Mouse (Mus musculus): ENCODE data around the gene Rita1. TPM values are rescaled to one million over a fixed set of nuclear protein-coding genes. Genes with fewer than 3 reads are reported as not detected.
A peak's percentile ranks its signal among the peaks of the same experiment; 100 is the strongest.

Gene Rita1
- 1 to 10 TPM; 4.3 to 5.3 TPM for total RNA-seq (2021)
- long read RNA-seq, experiment 1, transcript Rita1-201 (3 exons, 1,573 nt) = major isoform, 6 of 9 reads
- long read RNA-seq, experiment 1, partial matches to known transcripts = 1 of 9 reads
- long read RNA-seq, experiment 1, other reads (novel, unspliced or antisense) = 1 of 9 reads
- long read RNA-seq, experiment 2, partial matches to known transcripts = 0 of 5 reads
- long read RNA-seq, experiment 2, other reads (novel, unspliced or antisense) = 2 of 5 reads

DNA sequence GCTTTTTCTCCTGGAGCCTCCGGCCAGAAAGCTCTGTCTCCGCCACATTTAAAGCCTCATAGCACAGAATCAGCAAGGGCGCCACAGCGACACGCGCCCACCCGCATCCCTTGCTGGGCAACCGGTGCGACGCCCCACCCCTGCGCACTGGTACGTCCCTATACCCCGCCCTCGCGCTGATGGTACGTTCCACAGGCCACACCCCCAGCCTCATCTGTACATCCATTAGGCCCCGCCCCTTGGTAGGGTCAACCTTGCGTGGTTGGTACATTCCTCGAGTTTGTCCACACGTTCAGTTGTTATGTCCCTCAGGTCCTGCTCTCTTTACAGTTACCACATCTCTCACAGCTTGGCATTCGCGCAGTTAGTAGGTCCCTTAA lies at the start of gene Rita1, which contains the start of gene Ddx54:
TSS of gene Rita1 (minus strand) at position 148 of the 380 bp plus-strand sequence.
TSS of gene Ddx54 (plus strand) at position 298 of the 380 bp plus-strand sequence.
- intact Hi-C loops (cut with DNase I; ENCODE audit: low total_unique reads) = no loop called here
- peak; percentile 96 for DNase-seq

DNA sequence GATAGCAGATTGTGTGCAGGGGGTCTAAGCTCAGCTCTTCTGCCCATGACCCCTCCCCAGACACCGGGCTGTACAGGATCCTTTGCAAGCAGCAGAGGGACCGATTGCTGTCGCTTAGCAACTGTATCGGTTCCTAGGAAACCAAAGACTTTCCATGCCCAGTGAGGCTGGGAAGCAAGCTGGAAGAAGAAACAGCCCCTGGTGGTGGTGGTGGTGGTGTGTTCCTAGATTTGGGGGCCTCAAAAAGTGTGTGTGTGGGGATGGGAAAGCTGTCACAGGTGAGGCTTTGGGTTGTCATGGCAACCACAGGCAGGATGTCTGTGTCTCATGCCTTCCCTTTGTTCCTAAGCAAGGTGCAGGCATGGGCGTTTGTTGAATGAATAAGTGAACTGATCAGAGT lies 48.4 kb upstream of the Rita1 start:
- no peak for DNase-seq
- intact Hi-C loops (cut with DNase I; ENCODE audit: low total_unique reads) = no loop called here

DNA sequence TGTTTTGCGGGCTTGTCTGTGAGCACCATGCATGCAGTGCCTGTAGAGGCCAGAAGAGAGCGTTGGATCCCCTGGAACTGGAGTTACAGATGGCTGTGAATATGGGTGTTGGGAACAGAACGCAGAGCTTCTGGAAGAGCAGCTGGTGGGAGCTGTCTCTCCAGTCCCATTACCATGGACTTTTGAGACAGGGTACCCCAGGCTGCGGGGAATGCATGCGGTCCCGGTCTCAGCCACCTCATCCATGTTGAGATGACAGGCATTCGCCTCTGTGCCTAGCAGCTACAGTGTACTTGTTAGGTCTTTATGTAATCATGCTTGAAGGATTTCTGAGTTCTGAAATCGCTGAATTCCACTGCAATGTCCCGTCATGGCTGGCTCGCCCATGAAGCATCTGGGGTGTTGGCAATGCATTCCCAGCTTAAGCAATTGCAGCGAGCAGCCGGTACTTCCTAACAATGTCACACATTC lies 43.9 kb upstream of the Rita1 start:
- no peak for DNase-seq
- intact Hi-C loops (cut with DNase I; ENCODE audit: low total_unique reads) = no loop called here

DNA sequence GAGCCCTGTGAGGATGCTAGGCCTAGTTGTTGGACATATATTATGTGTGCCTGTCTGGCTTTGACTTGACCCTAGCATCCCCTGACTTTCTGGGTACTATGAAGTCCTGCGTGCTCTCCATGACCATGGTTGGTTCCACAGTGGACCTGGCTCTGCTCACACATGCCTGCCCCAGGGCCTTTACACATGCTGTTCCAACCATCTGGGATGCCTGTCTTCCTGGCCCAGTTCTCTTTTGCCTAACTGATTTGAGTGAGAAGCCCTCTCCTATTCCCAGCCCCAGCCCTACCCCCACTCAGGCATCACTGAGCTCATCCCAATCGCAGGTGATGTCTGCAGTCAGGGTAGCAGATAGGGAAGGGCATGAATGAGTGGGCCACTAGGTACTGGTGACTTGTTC lies 41.5 kb upstream of the Rita1 start:
- intact Hi-C loops (cut with DNase I; ENCODE audit: low total_unique reads) = no loop called here
- no peak for DNase-seq

DNA sequence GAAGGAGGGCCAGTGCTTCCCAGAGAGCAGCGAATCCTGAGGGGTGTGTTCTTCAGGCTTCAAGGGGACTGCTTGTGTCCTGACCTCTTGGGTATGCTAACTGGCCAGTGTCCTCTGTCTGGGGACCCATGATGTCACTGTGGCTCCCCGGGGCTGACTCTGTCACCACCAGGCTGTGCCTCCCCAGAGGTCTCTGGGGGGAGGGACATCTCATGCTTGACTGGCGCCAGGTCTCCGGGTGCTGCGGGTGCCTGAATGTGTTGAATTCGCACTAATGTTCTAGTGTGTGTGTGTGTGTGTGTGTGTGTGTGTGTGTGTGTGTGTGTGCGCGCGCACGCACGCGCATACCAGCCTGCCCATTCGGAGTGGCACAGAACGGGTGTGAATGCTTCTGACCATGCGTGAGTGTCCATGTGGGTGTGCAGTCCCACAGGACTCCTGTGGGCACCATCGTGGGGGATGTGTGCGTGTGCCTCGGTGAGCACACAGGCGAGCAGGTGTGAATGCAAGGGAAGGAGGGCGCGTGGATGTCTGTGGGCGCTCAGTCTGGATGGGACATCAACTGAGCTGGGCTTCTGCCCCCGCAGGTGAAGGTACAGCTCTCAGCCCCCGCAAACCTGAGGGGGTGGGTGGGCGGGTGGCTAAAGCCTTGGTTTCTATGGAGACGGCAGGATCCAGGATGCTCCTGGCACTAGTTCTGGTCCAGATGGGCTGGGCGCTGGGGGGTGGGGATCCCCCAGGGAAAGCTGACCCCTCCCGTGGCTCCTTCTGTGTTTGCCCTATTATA lies 40.7 kb upstream of the Rita1 start:
- intact Hi-C loops (cut with DNase I; ENCODE audit: low total_unique reads) = no loop called here
- DNase-seq = no peak

DNA sequence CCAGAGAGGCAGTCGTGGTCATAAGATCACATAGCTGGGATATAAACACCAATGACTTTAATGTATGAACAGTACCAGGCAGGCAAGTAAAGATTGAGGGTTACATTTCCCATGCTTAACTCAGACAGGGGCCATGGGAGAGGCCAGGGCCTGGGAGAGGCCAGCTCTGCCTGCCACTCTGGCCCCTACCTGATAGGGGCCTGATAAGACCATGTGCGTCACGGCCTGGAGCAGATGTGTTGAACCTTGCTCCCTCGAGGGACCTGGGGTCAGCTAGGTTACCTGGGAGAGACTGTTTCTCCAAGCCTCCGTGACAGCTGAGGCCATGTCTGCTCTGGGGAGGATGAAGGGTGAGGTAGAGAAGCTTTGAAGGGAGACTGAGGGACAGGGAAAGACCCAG lies 38.8 kb upstream of the Rita1 start:
- DNase-seq = no peak
- intact Hi-C loops (cut with DNase I; ENCODE audit: low total_unique reads) = no loop called here

DNA sequence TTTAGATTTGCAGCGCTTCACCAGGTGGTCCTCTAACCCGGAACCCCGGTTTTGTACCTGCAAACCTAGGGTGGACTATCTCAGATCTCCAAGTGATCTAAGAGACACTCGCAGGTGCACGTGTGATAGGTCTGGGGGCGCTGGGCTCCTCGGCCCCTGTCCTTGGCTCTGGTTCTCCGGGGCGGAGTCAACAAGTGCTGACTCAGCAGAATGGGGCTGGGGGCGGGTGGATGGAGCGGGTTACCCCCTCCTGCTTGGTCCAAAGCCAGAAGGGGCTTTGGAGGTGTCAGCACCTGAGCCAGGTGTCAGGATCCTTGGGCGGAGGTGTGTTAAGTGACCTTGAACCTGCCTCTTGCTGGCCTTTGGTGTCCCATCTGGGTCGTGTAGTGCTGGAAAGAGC lies 37.5 kb upstream of the Rita1 start:
- no peak for DNase-seq
- intact Hi-C loops (cut with DNase I; ENCODE audit: low total_unique reads) = no loop called here

DNA sequence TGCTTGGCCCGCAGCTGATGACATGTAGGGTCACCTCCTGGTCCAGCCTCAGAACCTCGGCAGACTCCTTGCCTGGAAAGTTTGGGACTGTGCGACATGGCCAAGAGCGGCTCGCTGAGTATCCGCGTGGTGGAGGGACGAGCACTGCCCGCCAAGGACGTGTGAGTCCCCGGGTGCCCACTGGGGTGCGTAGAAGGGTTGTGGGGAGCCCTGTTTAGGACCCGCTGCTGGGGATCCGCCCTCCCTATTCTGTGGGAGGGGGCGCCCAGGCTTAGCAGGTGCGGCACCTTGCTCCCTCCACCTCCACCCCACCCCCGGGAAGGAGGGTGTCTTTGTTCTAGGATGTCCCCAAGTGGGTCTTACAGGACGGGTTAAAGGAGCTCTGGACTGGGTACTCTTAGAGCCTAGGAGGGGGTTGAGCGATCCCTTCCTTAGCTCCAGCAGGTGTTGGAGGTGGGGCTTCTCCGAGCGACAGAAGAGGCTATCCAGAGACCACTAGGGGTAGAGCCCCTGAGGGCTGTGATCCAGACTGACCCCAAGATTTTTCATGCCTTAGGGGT lies 37.1 kb upstream of the Rita1 start:
- no peak for DNase-seq
- intact Hi-C loops (cut with DNase I; ENCODE audit: low total_unique reads) = no loop called here

DNA sequence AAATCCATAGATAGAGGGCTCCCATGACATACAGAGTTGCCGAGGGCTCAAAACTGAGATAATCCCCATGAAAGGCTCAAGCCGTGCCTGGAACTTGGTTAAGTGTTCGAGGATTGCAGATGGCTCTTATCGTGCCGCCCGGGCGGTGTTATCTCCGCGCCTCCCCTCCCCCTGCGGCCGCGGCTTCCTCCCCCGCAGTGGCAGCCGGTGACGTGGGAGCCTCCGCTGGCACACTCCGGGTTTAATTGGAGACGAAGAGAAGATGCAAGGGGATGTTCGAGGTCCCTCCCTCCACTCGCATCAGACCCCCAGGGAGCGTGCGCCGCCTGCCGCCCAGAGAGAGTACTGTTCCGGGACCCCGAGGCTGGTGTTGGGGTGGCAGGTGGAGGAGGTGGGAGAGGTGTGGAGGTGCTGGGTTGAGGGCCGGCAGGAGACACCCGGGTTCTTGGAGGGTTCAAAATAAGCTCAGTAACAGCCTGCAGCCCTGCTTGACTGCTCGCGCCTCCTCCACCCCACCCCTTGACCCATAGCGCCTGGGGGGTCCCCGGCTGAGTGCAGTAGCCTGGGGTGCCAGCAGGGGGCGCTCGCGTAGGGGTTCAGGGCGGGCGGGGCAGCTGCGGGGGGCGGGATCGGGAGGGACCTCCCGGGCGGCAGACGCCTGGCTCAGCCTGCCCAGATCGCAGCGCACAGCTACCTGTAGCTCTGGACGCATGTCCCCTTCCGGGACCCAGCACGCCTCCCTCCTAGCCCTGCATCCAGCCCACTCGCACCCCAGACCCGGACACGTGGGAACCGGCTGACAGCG lies 36.4 kb upstream of the Rita1 start, which contains the start of gene Rasal1:
TSS of gene Rasal1 (plus strand) at position 244 of the 805 bp plus-strand sequence.
- peak; percentile 35 for DNase-seq
- intact Hi-C loops (cut with DNase I; ENCODE audit: low total_unique reads) = no loop called here

DNA sequence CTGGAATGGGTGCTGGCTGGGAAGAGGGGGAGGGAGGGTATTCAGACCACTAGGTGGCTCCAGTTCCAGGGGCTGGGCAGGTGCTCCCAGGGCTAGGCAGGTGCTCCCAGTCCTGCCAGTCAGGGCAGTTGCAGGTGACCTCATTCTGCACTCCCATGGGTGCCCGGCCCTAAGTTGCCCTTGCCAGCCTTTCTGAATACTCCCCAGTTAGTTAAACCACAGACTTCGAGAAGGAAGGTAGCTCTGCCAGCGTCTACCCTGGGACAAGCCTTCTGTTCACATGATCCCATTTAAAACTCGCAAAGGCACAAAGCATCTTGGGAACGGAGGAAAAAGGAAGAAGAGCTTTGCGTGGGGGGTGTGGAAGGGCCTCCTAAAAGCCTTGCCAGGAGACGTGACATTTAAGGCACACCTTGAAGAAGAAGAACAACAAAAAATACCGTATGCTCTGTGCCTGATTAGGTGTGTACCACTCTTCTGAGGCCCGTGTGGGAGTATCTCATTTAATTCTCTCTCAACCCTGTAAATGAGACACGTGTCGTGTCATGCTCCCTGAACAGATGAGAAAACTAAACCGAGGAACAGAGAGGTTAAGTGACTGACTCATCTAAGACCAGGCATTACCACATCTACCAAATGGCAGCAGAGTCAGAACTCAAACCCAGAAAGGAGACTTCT lies 35.6 kb upstream of the Rita1 start:
- intact Hi-C loops (cut with DNase I; ENCODE audit: low total_unique reads) = no loop called here

DNA sequence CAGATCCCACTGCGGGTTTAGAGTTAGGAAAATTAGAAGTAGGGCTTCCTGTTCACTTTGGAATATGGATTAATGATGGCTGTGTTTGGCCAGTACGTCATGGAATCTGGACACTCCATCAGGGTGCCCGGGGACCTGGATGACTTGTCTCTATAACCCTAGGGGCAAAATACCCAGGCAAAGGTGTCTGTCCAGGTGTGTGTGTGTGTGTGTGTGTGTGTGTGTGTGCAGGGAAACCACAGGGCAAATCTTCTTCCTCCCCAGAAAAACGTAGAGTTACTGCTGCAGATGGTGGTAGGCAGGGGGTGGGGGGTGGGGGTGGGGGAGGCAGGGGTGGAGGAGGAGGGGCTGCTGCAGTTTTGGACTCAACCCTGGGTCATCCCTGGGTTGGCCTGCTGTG lies 35.0 kb upstream of the Rita1 start:
- intact Hi-C loops (cut with DNase I; ENCODE audit: low total_unique reads) = no loop called here
- no peak for DNase-seq

More for the DNA sequence above, 35.6 kb upstream of the Rita1 start:
- no peak for DNase-seq

DNA sequence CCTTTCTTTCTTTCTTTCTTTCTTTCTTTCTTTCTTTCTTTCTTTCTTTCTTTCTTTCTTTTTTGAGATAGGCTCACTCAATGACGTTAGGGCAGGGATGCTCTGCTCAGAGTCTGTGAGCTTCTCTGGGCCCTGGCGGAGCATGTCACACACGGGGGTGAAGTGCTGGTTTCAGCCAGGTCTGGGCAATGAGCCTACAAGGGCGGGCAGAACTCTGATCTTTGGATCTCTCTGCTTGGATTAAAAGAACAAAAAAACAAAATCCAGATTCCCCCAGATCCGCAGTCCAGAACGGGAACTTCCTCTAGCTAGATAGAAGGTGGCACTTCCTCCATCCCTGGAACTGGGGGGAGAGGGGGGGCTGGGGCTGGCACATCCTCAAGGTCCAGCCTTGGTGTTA lies 33.5 kb upstream of the Rita1 start:
- intact Hi-C loops (cut with DNase I; ENCODE audit: low total_unique reads) = no loop called here
- peak; percentile 46 for DNase-seq

DNA sequence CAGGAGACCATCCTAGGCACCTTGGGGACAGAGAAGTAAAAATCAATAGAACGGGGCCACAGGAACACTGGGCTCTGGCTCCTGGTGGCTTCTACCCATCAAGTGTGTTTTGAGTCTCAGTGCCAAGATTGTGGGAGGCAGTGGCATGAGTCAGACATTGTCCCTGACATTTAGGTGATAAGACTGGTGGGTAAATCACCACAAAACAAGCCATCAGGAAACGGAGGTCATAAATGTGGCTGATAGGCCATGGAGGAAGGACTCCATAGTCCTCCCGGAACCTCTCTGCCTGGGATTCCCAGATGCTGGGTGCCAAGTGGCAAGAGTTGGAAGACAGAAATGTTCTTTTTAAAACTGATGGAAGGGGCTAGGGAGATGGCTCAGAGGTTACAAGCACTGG lies 31.8 kb upstream of the Rita1 start:
- no peak for DNase-seq

DNA sequence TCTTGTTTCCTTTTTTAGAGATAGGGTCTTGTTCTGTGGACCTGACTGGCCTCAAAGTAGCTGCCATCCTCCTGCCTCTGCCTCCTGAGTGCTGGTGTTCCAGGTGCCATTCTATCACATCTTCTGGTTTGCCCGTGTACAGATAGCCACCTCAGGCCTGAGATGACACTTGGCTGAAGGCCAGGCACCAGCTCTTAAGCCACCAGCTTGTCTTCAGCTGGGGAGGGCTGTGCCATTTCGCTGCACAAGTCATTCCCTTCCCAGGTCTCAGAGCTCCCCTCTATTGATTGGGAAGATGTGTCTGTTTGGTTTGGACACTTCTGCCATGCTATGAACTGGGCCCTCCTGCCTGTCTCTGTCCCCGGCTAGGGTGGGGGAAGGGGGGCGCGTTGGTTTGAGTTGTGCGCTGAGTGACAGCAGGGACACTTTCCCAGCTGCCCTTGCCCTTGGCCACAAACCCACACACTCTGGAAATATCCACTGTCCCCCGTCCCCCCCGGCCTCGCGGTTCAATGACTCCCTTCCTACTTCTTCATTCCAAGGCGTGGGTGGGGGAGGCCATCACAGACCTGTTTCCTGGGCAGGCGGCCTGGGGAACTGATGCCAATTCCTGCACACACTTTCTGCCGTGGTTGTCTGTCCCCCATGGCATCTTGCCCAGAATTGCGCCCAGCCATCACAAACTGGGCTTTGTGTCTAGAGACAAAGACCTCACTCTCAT lies 31.1 kb upstream of the Rita1 start:
- DNase-seq = peak; percentile 44
- intact Hi-C loops (cut with DNase I; ENCODE audit: low total_unique reads) = no loop called here

More for the DNA sequence above, 31.8 kb upstream of the Rita1 start:
- intact Hi-C loops (cut with DNase I; ENCODE audit: low total_unique reads) = no loop called here

DNA sequence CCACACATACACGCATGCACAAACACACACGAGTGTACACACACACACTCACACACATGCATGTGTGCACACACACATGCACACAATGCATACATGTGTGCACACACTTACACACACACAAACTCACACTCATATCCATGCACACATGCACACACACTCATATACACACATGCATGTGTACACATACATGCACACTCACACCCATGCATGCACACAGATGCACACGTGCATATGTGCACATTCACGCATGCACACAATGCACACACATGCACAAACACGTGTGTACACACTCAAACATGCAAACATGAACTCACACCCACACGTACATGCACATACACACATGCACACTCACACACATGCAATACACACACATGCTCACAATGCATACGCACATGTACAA lies 27.7 kb upstream of the Rita1 start:
- intact Hi-C loops (cut with DNase I; ENCODE audit: low total_unique reads) = no loop called here
- DNase-seq = no peak

DNA sequence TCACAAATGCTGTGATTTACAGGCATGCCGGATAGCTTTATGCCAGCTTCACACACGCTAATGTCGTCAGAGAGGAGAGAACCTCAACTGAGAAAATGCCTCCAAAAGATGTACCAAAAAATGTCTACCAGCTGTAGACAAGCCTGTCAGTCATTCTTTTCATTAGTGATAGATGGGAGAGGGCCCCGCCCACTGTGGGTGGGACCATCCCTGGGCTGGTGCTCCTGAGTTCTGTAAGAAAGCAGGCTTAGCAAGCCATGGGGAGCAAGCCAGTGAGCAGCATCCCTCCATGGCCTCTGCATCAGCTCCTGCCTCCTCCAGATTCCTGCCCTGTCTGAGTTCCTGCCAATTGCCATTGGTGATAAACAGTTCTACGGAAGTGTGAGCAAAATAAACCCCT lies 23.2 kb upstream of the Rita1 start:
- DNase-seq = no peak
- intact Hi-C loops (cut with DNase I; ENCODE audit: low total_unique reads) = no loop called here

DNA sequence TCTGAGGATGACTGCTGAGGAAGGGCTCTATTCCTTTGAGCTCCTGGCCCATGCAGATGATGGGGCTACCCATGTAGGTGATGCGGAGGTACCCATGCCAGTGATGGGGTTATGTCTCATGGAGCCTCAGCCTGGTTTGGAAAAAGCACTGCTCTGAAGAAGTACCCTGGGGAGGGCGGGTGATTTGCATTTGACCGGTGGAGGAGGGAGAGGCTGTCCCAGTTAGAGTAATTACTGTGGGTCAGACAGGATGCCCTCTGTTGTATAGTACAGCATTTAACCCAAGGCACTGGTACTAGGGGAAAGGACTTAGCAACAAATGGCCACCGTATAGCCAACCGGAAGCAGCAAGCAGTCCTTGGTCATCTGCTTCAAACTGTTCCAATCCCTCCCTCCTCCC lies 22.5 kb upstream of the Rita1 start:
- intact Hi-C loops (cut with DNase I; ENCODE audit: low total_unique reads) = no loop called here
- DNase-seq = no peak

DNA sequence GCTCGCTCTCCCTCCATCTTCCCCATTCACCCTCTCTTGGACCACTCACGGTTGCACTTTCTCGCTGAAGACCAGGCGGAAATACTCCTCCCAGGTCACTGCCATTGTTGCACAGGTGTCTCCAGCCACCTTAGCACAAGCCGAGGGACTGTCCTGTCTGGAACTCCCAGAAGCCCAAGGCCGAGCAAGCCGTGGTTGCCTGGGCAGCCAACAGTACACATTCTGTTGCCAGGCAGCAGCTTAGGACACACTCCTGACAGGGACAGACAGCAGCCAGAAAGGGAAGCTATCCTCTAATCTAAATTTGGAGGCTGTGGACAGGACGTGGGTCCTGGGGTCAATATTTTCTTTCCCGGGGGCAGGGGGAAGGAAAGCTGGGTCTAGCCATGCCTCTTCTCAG lies 21.7 kb upstream of the Rita1 start, which contains the start of gene Cfap73:
TSS of gene Cfap73 (minus strand) at position 105 of the 400 bp plus-strand sequence.
- no peak for DNase-seq
- intact Hi-C loops (cut with DNase I; ENCODE audit: low total_unique reads) = no loop called here

DNA sequence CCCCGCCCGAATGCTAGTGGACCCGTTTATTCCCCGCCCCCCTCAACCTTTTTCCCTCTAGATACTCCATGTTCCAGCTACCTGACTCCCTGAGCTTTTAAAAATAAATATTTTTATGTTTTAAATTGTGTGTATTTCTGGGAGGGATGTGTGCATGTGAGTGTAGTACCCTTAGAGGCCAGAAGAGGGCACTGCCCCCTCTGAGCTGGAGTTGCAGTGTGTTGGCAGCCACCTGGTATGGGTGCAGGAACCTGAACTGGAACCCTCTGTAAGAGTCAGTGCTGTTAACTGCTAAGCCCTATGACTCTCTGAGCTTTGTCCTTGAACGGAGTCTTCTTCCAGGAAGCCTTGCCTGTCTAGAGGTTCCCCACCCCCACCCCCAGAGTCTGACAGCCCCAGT lies 19.5 kb upstream of the Rita1 start:
- intact Hi-C loops (cut with DNase I; ENCODE audit: low total_unique reads) = no loop called here

More for the DNA sequence above, 19.5 kb upstream of the Rita1 start:
- no peak for DNase-seq
